Mouse (Mus musculus) neural tube, embryonic 13.5 days (tissue): ENCODE results near the gene Scrn1. TPM values are rescaled to one million over a fixed set of nuclear protein-coding genes. Genes with fewer than 3 reads are reported as not detected.

Source experiments
- ATAC-seq: fragments of 200-750 bp; cut with Nextera tagmentation; 2 replicates; pipeline ENCODE4 v1.8.0; 2017; ENCODE audit warnings: low read depth, mild to moderate bottlenecking, moderate TSS enrichment, moderate library complexity
- H3K27ac ChIP-seq: fragments of 300-500 bp; sonication (generic); replicated peaks from 2 replicates; pipeline ENCODE4 v1.5.1; 2015; ENCODE audit warnings: moderate library complexity, mild to moderate bottlenecking, inconsistent platforms
- H3K27me3 ChIP-seq: fragments of 300-500 bp; sonication (generic); 2 replicates; pipeline ENCODE4 v1.6.1; 2015; ENCODE audit warnings: mild to moderate bottlenecking, inconsistent platforms
- H3K36me3 ChIP-seq: fragments of 300-500 bp; sonication (generic); 2 replicates; pipeline ENCODE4 v1.6.1; 2015; ENCODE audit warnings: mild to moderate bottlenecking, inconsistent platforms
- H3K4me1 ChIP-seq: fragments of 300-500 bp; sonication (generic); replicated peaks from 2 replicates; pipeline ENCODE4 v1.6.1; 2015; ENCODE audit warnings: inconsistent platforms
- H3K4me2 ChIP-seq: fragments of 300-500 bp; sonication (generic); 2 replicates; pipeline ENCODE4 v1.6.1; 2015; ENCODE audit warnings: inconsistent platforms, mild to moderate bottlenecking, moderate library complexity
- H3K4me3 ChIP-seq: fragments of 300-500 bp; sonication (generic); 2 replicates; pipeline ENCODE4 v1.5.1; 2015; ENCODE audit warnings: mild to moderate bottlenecking, inconsistent platforms
- H3K9ac ChIP-seq: fragments of 300-500 bp; sonication (generic); 2 replicates; pipeline ENCODE4 v1.6.1; 2015; ENCODE audit warnings: moderate library complexity, mild to moderate bottlenecking, inconsistent platforms
- H3K9me3 ChIP-seq: fragments of 300-500 bp; sonication (generic); 2 replicates; pipeline ENCODE4 v1.6.1; 2016; ENCODE audit warnings: inconsistent platforms
- WGBS: fragments of 180-500 bp; shearing (Covaris S2); methylation state at CpG from one replicate; pipeline ENCODE4 v1.1.7; 2015; 5-methylcytosine and 5-hydroxymethylcytosine counted together
- polyA plus RNA-seq: library from polyadenylated mRNA; unstranded; fragments of >200 nt; fragmentation: Nextera tagmentation; extraction: Ambion mirVana; gene quantifications from 2 replicates; pipeline ENCODE4 v1.2.1, GENCODE M21; 2015

Gene Scrn1
- polyA plus RNA-seq, 1 experiment from 2014 or later, result 95.5 TPM

GRCm38 (mm10) chr6:54543646-54544045, 22.6 kb downstream of the Scrn1 start:
- ATAC-seq, result no peak

GRCm38 (mm10) chr6:54542836-54543235, 23.5 kb downstream of the Scrn1 start:
- H3K4me2 ChIP-seq, result no peak overlapping the region
- H3K36me3 ChIP-seq, result peaks cover 16% of the 10 kb centered on the region
- no peaks in the 10 kb centered on the region for H3K9me3 ChIP-seq
- H3K9ac ChIP-seq, result no peak overlapping the region
- H3K27me3 ChIP-seq, result no peaks in the 10 kb centered on the region
- H3K4me3 ChIP-seq, result no peak overlapping the region
- no peak overlapping the region for H3K27ac ChIP-seq
- 77% methylated on average over 7 of the region's 7 CpGs for WGBS
- no peak for ATAC-seq
- H3K4me1 ChIP-seq, result peaks cover 36% of the 10 kb centered on the region

More at GRCm38 (mm10) chr6:54543646-54544045, 22.6 kb downstream of the Scrn1 start:
- Histone ChIP-seq H3K4me2 (no peak overlapping the region), H3K9me3 (no peaks in the 10 kb centered on the region), H3K9ac (no peak overlapping the region), H3K4me1 (peaks cover 39% of the 10 kb centered on the region), H3K27ac (no peak overlapping the region), H3K4me3 (no peak overlapping the region), H3K36me3 (peaks cover 16% of the 10 kb centered on the region), H3K27me3 (no peaks in the 10 kb centered on the region)
- 72% methylated on average over 2 of the region's 2 CpGs for WGBS

- 57% methylated on average over 9 of the region's 9 CpGs for WGBS
- ATAC-seq, result 0 out of 2 replicates have a peak, but pooled peaks have one; percentile 34
- H3K27ac ChIP-seq, result peak overlapping the region; percentile 57
- H3K27me3 ChIP-seq, result no peaks in the 10 kb centered on the region
- H3K9me3 ChIP-seq, result no peaks in the 10 kb centered on the region
- H3K4me2 ChIP-seq, result no peak overlapping the region
- H3K36me3 ChIP-seq, result peaks cover 16% of the 10 kb centered on the region
- peaks cover 41% of the 10 kb centered on the region for H3K4me1 ChIP-seq
- peak overlapping the region; percentile 31; the same call in 1 of the 2 replicates for H3K9ac ChIP-seq
- H3K4me3 ChIP-seq, result no peak overlapping the region
Measured at GRCm38 (mm10) chr6:54540252-54540887, 25.9 kb downstream of the Scrn1 start.

- no peak for ATAC-seq
- peak overlapping the region; percentile 42 for H3K27ac ChIP-seq
Measured at GRCm38 (mm10) chr6:54539396-54539795, 26.9 kb downstream of the Scrn1 start.

GRCm38 (mm10) chr6:54538773-54539173, 27.5 kb downstream of the Scrn1 start:
- Histone ChIP-seq H3K27ac (peak overlapping the region; percentile 42), H3K9me3 (no peaks in the 10 kb centered on the region), H3K27me3 (no peaks in the 10 kb centered on the region), H3K4me2 (no peak overlapping the region), H3K4me3 (no peak overlapping the region), H3K36me3 (peaks cover 8% of the 10 kb centered on the region), H3K4me1 (peaks cover 41% of the 10 kb centered on the region), H3K9ac (0 out of 2 replicates have a peak overlapping the region, but pooled peaks have one; percentile 9)
- 10% methylated on average over 3 of the region's 3 CpGs for WGBS
- ATAC-seq, result no peak

More at GRCm38 (mm10) chr6:54539396-54539795, 26.9 kb downstream of the Scrn1 start:
- H3K27me3 ChIP-seq, result no peaks in the 10 kb centered on the region
- H3K36me3 ChIP-seq, result peaks cover 11% of the 10 kb centered on the region
- H3K4me3 ChIP-seq, result no peak overlapping the region
- no peaks in the 10 kb centered on the region for H3K9me3 ChIP-seq
- H3K4me2 ChIP-seq, result no peak overlapping the region
- peaks cover 41% of the 10 kb centered on the region for H3K4me1 ChIP-seq
- 76% methylated on average over 7 of the region's 7 CpGs for WGBS
- no peak overlapping the region for H3K9ac ChIP-seq

GRCm38 (mm10) chr6:54537053-54537452, 29.2 kb downstream of the Scrn1 start:
- Histone ChIP-seq H3K9me3 (no peaks in the 10 kb centered on the region), H3K9ac (no peak overlapping the region), H3K27ac (no peak overlapping the region), H3K4me2 (no peak overlapping the region), H3K4me3 (no peak overlapping the region), H3K27me3 (no peaks in the 10 kb centered on the region), H3K36me3 (no peaks in the 10 kb centered on the region), H3K4me1 (peaks cover 38% of the 10 kb centered on the region)
- 84% methylated on average over 7 of the region's 7 CpGs for WGBS
- ATAC-seq, result no peak

GRCm38 (mm10) chr6:54535485-54535884, 30.8 kb downstream of the Scrn1 start:
- Histone ChIP-seq H3K36me3 (0 out of 2 replicates have a peak, but pooled peaks cover 3% of the 10 kb centered on the region), H3K27ac (no peak overlapping the region), H3K4me3 (no peak overlapping the region), H3K4me1 (peaks cover 39% of the 10 kb centered on the region), H3K9me3 (no peaks in the 10 kb centered on the region), H3K27me3 (no peaks in the 10 kb centered on the region), H3K4me2 (no peak overlapping the region), H3K9ac (no peak overlapping the region)
- no peak for ATAC-seq
- 89% methylated on average over 4 of the region's 4 CpGs for WGBS

- H3K4me3 ChIP-seq, result no peak overlapping the region
- H3K36me3 ChIP-seq, result peaks cover 14% of the 10 kb centered on the region
- 0 out of 2 replicates have a peak overlapping the region, but pooled peaks have one; percentile 61 for H3K27ac ChIP-seq
- H3K9me3 ChIP-seq, result no peaks in the 10 kb centered on the region
- 60% methylated on average over 8 of the region's 8 CpGs for WGBS
- no peak overlapping the region for H3K4me2 ChIP-seq
- peaks cover 9% of the 10 kb centered on the region for H3K4me1 ChIP-seq
- no peaks in the 10 kb centered on the region for H3K27me3 ChIP-seq
- no peak overlapping the region for H3K9ac ChIP-seq
- peak; percentile 50 for ATAC-seq
Measured at GRCm38 (mm10) chr6:54531048-54531481, 35.2 kb downstream of the Scrn1 start.

GRCm38 (mm10) chr6:54530182-54530581, 36.1 kb downstream of the Scrn1 start:
- no peaks in the 10 kb centered on the region for H3K27me3 ChIP-seq
- H3K27ac ChIP-seq, result no peak overlapping the region
- no peak for ATAC-seq
- H3K4me3 ChIP-seq, result no peak overlapping the region
- no peaks in the 10 kb centered on the region for H3K9me3 ChIP-seq
- H3K36me3 ChIP-seq, result peaks cover 18% of the 10 kb centered on the region
- peaks cover 9% of the 10 kb centered on the region for H3K4me1 ChIP-seq
- no peak overlapping the region for H3K9ac ChIP-seq
- no peak overlapping the region for H3K4me2 ChIP-seq
- WGBS, result 87% methylated on average over 2 of the region's 2 CpGs

GRCm38 (mm10) chr6:54528666-54529065, 37.6 kb downstream of the Scrn1 start:
- Histone ChIP-seq H3K4me2 (no peak overlapping the region), H3K27me3 (no peaks in the 10 kb centered on the region), H3K9me3 (no peaks in the 10 kb centered on the region), H3K27ac (no peak overlapping the region), H3K4me3 (no peak overlapping the region), H3K36me3 (peaks cover 34% of the 10 kb centered on the region), H3K9ac (no peak overlapping the region), H3K4me1 (peaks cover 9% of the 10 kb centered on the region)
- 89% methylated on average over 8 of the region's 8 CpGs for WGBS
- no peak for ATAC-seq

GRCm38 (mm10) chr6:54518758-54519157, 47.5 kb downstream of the Scrn1 start:
- H3K27ac ChIP-seq, result no peak overlapping the region
- H3K4me2 ChIP-seq, result no peak overlapping the region
- peaks cover 59% of the 10 kb centered on the region for H3K36me3 ChIP-seq
- H3K9me3 ChIP-seq, result no peaks in the 10 kb centered on the region
- 0 out of 2 replicates have a peak, but pooled peaks cover 3% of the 10 kb centered on the region for H3K4me1 ChIP-seq
- ATAC-seq, result no peak
- 73% methylated on average over 5 of the region's 5 CpGs for WGBS
- H3K9ac ChIP-seq, result no peak overlapping the region
- H3K27me3 ChIP-seq, result no peaks in the 10 kb centered on the region
- no peak overlapping the region for H3K4me3 ChIP-seq

- Histone ChIP-seq H3K9ac (no peak overlapping the region), H3K36me3 (peaks cover 53% of the 10 kb centered on the region), H3K4me1 (0 out of 2 replicates have a peak, but pooled peaks cover 3% of the 10 kb centered on the region), H3K4me2 (no peak overlapping the region), H3K9me3 (no peaks in the 10 kb centered on the region), H3K27me3 (no peaks in the 10 kb centered on the region), H3K4me3 (no peak overlapping the region), H3K27ac (no peak overlapping the region)
- ATAC-seq, result no peak
- 90% methylated on average over 2 of the region's 2 CpGs for WGBS
Measured at GRCm38 (mm10) chr6:54516512-54517134, 49.7 kb downstream of the Scrn1 start.
